Mouse (Mus musculus) liver, embryonic 14.5 days (tissue): Measurements from ENCODE around the gene Plekha1. TPM values are rescaled to one million over a fixed set of nuclear protein-coding genes. Genes with fewer than 3 reads are reported as not detected.

Experiments used
- ATAC-seq: fragments of 200-750 bp; cut with Nextera tagmentation; 2 replicates; pipeline ENCODE4 v1.8.0; 2017; ENCODE audit warnings: moderate number of reproducible peaks, mild to moderate bottlenecking, moderate library complexity; ENCODE audit not compliant: insufficient read depth
- DNase-seq, 3 experiments: peaks; one replicate each; pipeline ENCODE4 v3.0.0-alpha.2; 2012 to 2013; ENCODE audit warnings: low read depth in 3 of 3, low spot score in 3 of 3
- H3K27ac ChIP-seq: fragments of 300-500 bp; sonication (generic); 2 replicates; pipeline ENCODE4 v1.5.1; 2014; ENCODE audit warnings: moderate library complexity, mild to moderate bottlenecking, control low read depth, inconsistent platforms
- H3K27me3 ChIP-seq: fragments of 300-500 bp; sonication (generic); 2 replicates; pipeline ENCODE4 v1.6.1; 2014; ENCODE audit warnings: mild to moderate bottlenecking, low read length, moderate library complexity; ENCODE audit not compliant: control insufficient read depth, insufficient read depth
- H3K36me3 ChIP-seq: fragments of 300-500 bp; sonication (generic); replicated peaks from 2 replicates; pipeline ENCODE4 v1.6.1; 2014; ENCODE audit warnings: low read depth; ENCODE audit not compliant: control insufficient read depth, insufficient read depth
- H3K4me1 ChIP-seq, 2 experiments: fragments of 200-500 bp in 1 of 2; fragments of 300-500 bp in 1 of 2; sonication (generic) in 1 of 2; replicated peaks; 2 replicates each; pipeline ENCODE4 v1.6.1; 2012 to 2014; ENCODE audit warnings: antibody characterized with exemption in 1 of 2, inconsistent platforms in 1 of 2, low read length in 1 of 2; ENCODE audit not compliant: control insufficient read depth in 2 of 2, insufficient read depth in 2 of 2
- H3K4me2 ChIP-seq: fragments of 300-500 bp; sonication (generic); 2 replicates; pipeline ENCODE4 v1.6.1; 2014; ENCODE audit warnings: low read depth, mild to moderate bottlenecking, control low read depth, moderate library complexity
- H3K4me3 ChIP-seq, 2 experiments: fragments of 200-500 bp in 1 of 2; fragments of 300-500 bp in 1 of 2; sonication (generic) in 1 of 2; 2 replicates each; pipeline ENCODE4 v1.5.1; 2012 to 2014; ENCODE audit warnings: low read depth in 2 of 2, low read length in 2 of 2, mild to moderate bottlenecking in 2 of 2, control low read depth in 1 of 2, inconsistent platforms in 1 of 2, moderate library complexity in 1 of 2; ENCODE audit not compliant: insufficient read depth in 1 of 2
- H3K9ac ChIP-seq: fragments of 300-500 bp; sonication (generic); replicated peaks from 2 replicates; pipeline ENCODE4 v1.6.1; 2014; ENCODE audit warnings: mild to moderate bottlenecking, control low read depth, moderate library complexity
- H3K9me3 ChIP-seq: fragments of 300-500 bp; sonication (generic); 2 replicates; pipeline ENCODE4 v1.6.1; 2016; ENCODE audit warnings: low read length, mixed read lengths; ENCODE audit not compliant: control insufficient read depth
- CTCF ChIP-seq: IDR thresholded peaks from 2 replicates; pipeline ENCODE4 v1.5.1; 2016; ENCODE audit warnings: antibody characterized with exemption, low read depth, control low read depth
- EP300 ChIP-seq: IDR thresholded peaks from 2 replicates; pipeline ENCODE4 v1.6.1; 2016; ENCODE audit warnings: antibody characterized with exemption, low read depth
- WGBS: fragments of 180-500 bp; shearing (Covaris S2); extraction: QIAGEN DNeasy Blood & Tissue Kit; methylation state at CpG from one replicate; pipeline ENCODE4 v1.1.7; 2014; ENCODE audit not compliant: insufficient replicate concordance; 5-methylcytosine and 5-hydroxymethylcytosine counted together
- polyA plus RNA-seq, 2 experiments: library from polyadenylated mRNA; depleted of rRNA in 1 of 2; stranded (reverse) in 1 of 2; unstranded in 1 of 2; fragments of >200 nt; fragmentation: Nextera tagmentation in 1 of 2; extraction: Ambion mirVana in 1 of 2; gene quantifications; 2 replicates each; pipeline versions ENCODE4 v1.2.1 to v1.2.3; 2012 to 2014

The Plekha1 gene
- polyA plus RNA-seq, 2 experiments = 5.0 to 7.1 TPM

- Histone ChIP-seq H3K27me3 (peaks cover 45% of the 10 kb centered on the region), H3K9ac (no peak overlapping the region), H3K4me3 (no peak overlapping the region), H3K4me2 (no peak overlapping the region), H3K4me1 (no peaks in the 10 kb centered on the region), H3K9me3 (no peaks in the 10 kb centered on the region), H3K36me3 (no peaks in the 10 kb centered on the region), H3K27ac (no peak overlapping the region)
- TF ChIP-seq CTCF (no peak), EP300 (no peak)
- WGBS = 67% methylated on average over 9 of the region's 9 CpGs
- ATAC-seq = no peak
- no peak for DNase-seq
These were observed 67.4 kb downstream of the Plekha1 start for GRCm38 (mm10) chr7:130932921-130933320.

GRCm38 (mm10) chr7:130934654-130935053 lies 69.1 kb downstream of the Plekha1 start:
- H3K4me1 ChIP-seq = no peaks in the 10 kb centered on the region
- H3K4me2 ChIP-seq = no peak overlapping the region
- H3K36me3 ChIP-seq = no peaks in the 10 kb centered on the region
- H3K9ac ChIP-seq = no peak overlapping the region
- no peak for ATAC-seq
- peaks cover 50% of the 10 kb centered on the region for H3K27me3 ChIP-seq
- no peak for TF ChIP-seq EP300
- TF ChIP-seq CTCF = no peak
- no peak overlapping the region for H3K4me3 ChIP-seq
- H3K27ac ChIP-seq = no peak overlapping the region
- no peaks in the 10 kb centered on the region for H3K9me3 ChIP-seq
- 57% methylated on average over 4 of the region's 4 CpGs for WGBS
- DNase-seq = no peak

- H3K27ac ChIP-seq = no peak overlapping the region
- no peaks in the 10 kb centered on the region for H3K4me1 ChIP-seq
- 6% methylated on average over 16 of the region's 16 CpGs for WGBS
- ATAC-seq = no peak
- H3K9me3 ChIP-seq = no peaks in the 10 kb centered on the region
- no peak for TF ChIP-seq CTCF
- no peak for TF ChIP-seq EP300
- no peak overlapping the region; a peak in 1 of 4 replicates for H3K4me3 ChIP-seq
- no peaks in the 10 kb centered on the region for H3K36me3 ChIP-seq
- H3K27me3 ChIP-seq = peaks cover 50% of the 10 kb centered on the region
- no peak for DNase-seq
- peak overlapping the region; percentile 51 for H3K4me2 ChIP-seq
- H3K9ac ChIP-seq = no peak overlapping the region
These were observed 69.9 kb downstream of the Plekha1 start for GRCm38 (mm10) chr7:130935421-130935792.

- Histone ChIP-seq H3K9me3 (no peaks in the 10 kb centered on the region), H3K36me3 (no peaks in the 10 kb centered on the region), H3K4me2 (peak within 1 kb of the TSS; percentile 51), H3K27ac (no peak within 1 kb of the TSS), H3K4me3 (peak within 1 kb of the TSS; percentile 26 to 37; a peak in 3 of 4 replicates), H3K4me1 (no peaks in the 10 kb centered on the region), H3K9ac (no peak within 1 kb of the TSS), H3K27me3 (peaks cover 50% of the 10 kb centered on the region)
- ATAC-seq (no peak), DNase-seq (no peak)
- no peak for TF ChIP-seq CTCF
- under 1% methylated on average over 70 of the region's 70 CpGs for WGBS
These were observed 70.4 kb downstream of the Plekha1 start, which contains the start of gene Htra1 for GRCm38 (mm10) chr7:130935793-130936471. Htra1 (plus strand) TSS chr7:130936111.

GRCm38 (mm10) chr7:130936472-130936951 lies 71.0 kb downstream of the Plekha1 start:
- peak overlapping the region; percentile 51 for H3K4me2 ChIP-seq
- peak overlapping the region in 1 of 2 experiments; percentile 37; a peak in 3 of 4 replicates for H3K4me3 ChIP-seq
- WGBS = 1% methylated on average over 48 of the region's 49 CpGs
- no peaks in the 10 kb centered on the region for H3K9me3 ChIP-seq
- TF ChIP-seq CTCF (no peak), EP300 (no peak)
- H3K27me3 ChIP-seq = peaks cover 50% of the 10 kb centered on the region
- no peak for DNase-seq
- no peaks in the 10 kb centered on the region for H3K4me1 ChIP-seq
- H3K9ac ChIP-seq = no peak overlapping the region
- ATAC-seq = no peak
- no peak overlapping the region for H3K27ac ChIP-seq
- no peaks in the 10 kb centered on the region for H3K36me3 ChIP-seq
